Mouse (Mus musculus): ENCODE measurements around the gene Dnmt3c.

GRCm38 (mm10) chr2:153723098-153723497, 26.6 kb downstream of the Dnmt3c start:
- TF ChIP-seq CTCF (conservative IDR thresholded peaks at IDR 0.05; ENCODE audit: low read length), result no peak
- TF ChIP-seq POU5F1 (IDR thresholded peaks at IDR 0.05; ENCODE audit: borderline replicate concordance, low read length), result no peak

Measured in E14TG2a.4 (cell line).